Mouse (Mus musculus): ENCODE measurements at regions not wholly inside any gene's neighbourhood (a gene's known extent, or its start where the extent isn't known, plus 50 kb on each side); places are given as distances from the start of the nearest gene placed in this dataset.

GRCm38 (mm10) chr9:90388401-90388800 is 117.8 kb upstream of the Tbc1d2b start:
- ATAC-seq (ENCODE audit: insufficient read depth, low read depth) (no peak), DNase-seq (ENCODE audit: low spot score) (no peak)
- Histone ChIP-seq H3K4me1 (ENCODE audit: control insufficient read depth, insufficient read depth) (no peaks in the 10 kb centered on the region), H3K4me3 (ENCODE audit: low read depth, low read length) (no peak overlapping the region), H3K27me3 (ENCODE audit: control insufficient read depth, insufficient read depth, low read length) (no peaks in the 10 kb centered on the region), H3K9me3 (replicated peaks; ENCODE audit: control insufficient read depth, low read length) (no peaks in the 10 kb centered on the region), H3K27ac (ENCODE audit: low read depth) (no peak overlapping the region), H3K4me2 (ENCODE audit: low read depth, low read length) (no peak overlapping the region), H3K9ac (replicated peaks; ENCODE audit: low read depth, low read length) (no peak overlapping the region), H3K36me3 (replicated peaks; ENCODE audit: control insufficient read depth, insufficient read depth, low read length) (no peaks in the 10 kb centered on the region)
- 48% methylated on average over 2 of the region's 2 CpGs for WGBS
- TF ChIP-seq CTCF (IDR thresholded peaks at IDR 0.05; ENCODE audit: low read depth) = no peak
- TF ChIP-seq EP300 (IDR thresholded peaks at IDR 0.05; ENCODE audit: low read depth) = no peak

- DNase-seq (ENCODE audit: low spot score) (no peak), ATAC-seq (ENCODE audit: insufficient read depth, low read depth) (no peak)
- Histone ChIP-seq H3K36me3 (replicated peaks; ENCODE audit: control insufficient read depth, insufficient read depth, low read length) (no peaks in the 10 kb centered on the region), H3K4me1 (ENCODE audit: control insufficient read depth, insufficient read depth) (no peaks in the 10 kb centered on the region), H3K27me3 (ENCODE audit: control insufficient read depth, insufficient read depth, low read length) (no peaks in the 10 kb centered on the region), H3K4me2 (ENCODE audit: low read depth, low read length) (no peak overlapping the region), H3K9ac (replicated peaks; ENCODE audit: low read depth, low read length) (no peak overlapping the region), H3K9me3 (replicated peaks; ENCODE audit: control insufficient read depth, low read length) (no peaks in the 10 kb centered on the region), H3K27ac (ENCODE audit: low read depth) (no peak overlapping the region), H3K4me3 (ENCODE audit: low read depth, low read length) (no peak overlapping the region)
- TF ChIP-seq EP300 (IDR thresholded peaks at IDR 0.05; ENCODE audit: low read depth) = no peak
- TF ChIP-seq CTCF (IDR thresholded peaks at IDR 0.05; ENCODE audit: low read depth) = no peak
Measured at GRCm38 (mm10) chr9:90385047-90385446, 114.4 kb upstream of the Tbc1d2b start.

GRCm38 (mm10) chr9:90380099-90380498 is 109.5 kb upstream of the Tbc1d2b start:
- Histone ChIP-seq H3K27me3 (ENCODE audit: control insufficient read depth, insufficient read depth, low read length) (no peaks in the 10 kb centered on the region), H3K27ac (ENCODE audit: low read depth) (no peak overlapping the region), H3K4me3 (ENCODE audit: low read depth, low read length) (no peak overlapping the region), H3K36me3 (replicated peaks; ENCODE audit: control insufficient read depth, insufficient read depth, low read length) (no peaks in the 10 kb centered on the region), H3K9ac (replicated peaks; ENCODE audit: low read depth, low read length) (no peak overlapping the region), H3K4me2 (ENCODE audit: low read depth, low read length) (no peak overlapping the region), H3K4me1 (ENCODE audit: control insufficient read depth, insufficient read depth) (no peaks in the 10 kb centered on the region), H3K9me3 (replicated peaks; ENCODE audit: control insufficient read depth, low read length) (no peaks in the 10 kb centered on the region)
- TF ChIP-seq EP300 (IDR thresholded peaks at IDR 0.05; ENCODE audit: low read depth) (no peak), CTCF (IDR thresholded peaks at IDR 0.05; ENCODE audit: low read depth) (no peak)
- ATAC-seq (ENCODE audit: insufficient read depth, low read depth) = no peak
- DNase-seq (ENCODE audit: low spot score) = no peak

- TF ChIP-seq CTCF (IDR thresholded peaks at IDR 0.05; ENCODE audit: low read depth) (no peak), EP300 (IDR thresholded peaks at IDR 0.05; ENCODE audit: low read depth) (no peak)
- Histone ChIP-seq H3K27me3 (ENCODE audit: control insufficient read depth, insufficient read depth, low read length) (no peaks in the 10 kb centered on the region), H3K4me2 (ENCODE audit: low read depth, low read length) (no peak overlapping the region), H3K4me1 (ENCODE audit: control insufficient read depth, insufficient read depth) (no peaks in the 10 kb centered on the region), H3K9me3 (replicated peaks; ENCODE audit: control insufficient read depth, low read length) (no peaks in the 10 kb centered on the region), H3K4me3 (ENCODE audit: low read depth, low read length) (no peak overlapping the region), H3K9ac (replicated peaks; ENCODE audit: low read depth, low read length) (no peak overlapping the region), H3K27ac (ENCODE audit: low read depth) (no peak overlapping the region), H3K36me3 (replicated peaks; ENCODE audit: control insufficient read depth, insufficient read depth, low read length) (no peaks in the 10 kb centered on the region)
- ATAC-seq (ENCODE audit: insufficient read depth, low read depth) (no peak), DNase-seq (ENCODE audit: low spot score) (no peak)
- WGBS = 70% methylated on average over 2 of the region's 2 CpGs
Measured at GRCm38 (mm10) chr9:90369568-90369967, 99.0 kb upstream of the Tbc1d2b start.

GRCm38 (mm10) chr9:90367745-90368144 is 97.1 kb upstream of the Tbc1d2b start:
- Histone ChIP-seq H3K9ac (replicated peaks; ENCODE audit: low read depth, low read length) (no peak overlapping the region), H3K9me3 (replicated peaks; ENCODE audit: control insufficient read depth, low read length) (no peaks in the 10 kb centered on the region), H3K4me1 (ENCODE audit: control insufficient read depth, insufficient read depth) (no peaks in the 10 kb centered on the region), H3K4me3 (ENCODE audit: low read depth, low read length) (no peak overlapping the region), H3K27ac (ENCODE audit: low read depth) (no peak overlapping the region), H3K4me2 (ENCODE audit: low read depth, low read length) (no peak overlapping the region), H3K36me3 (replicated peaks; ENCODE audit: control insufficient read depth, insufficient read depth, low read length) (no peaks in the 10 kb centered on the region), H3K27me3 (ENCODE audit: control insufficient read depth, insufficient read depth, low read length) (no peaks in the 10 kb centered on the region)
- DNase-seq (ENCODE audit: low spot score) (no peak), ATAC-seq (ENCODE audit: insufficient read depth, low read depth) (no peak)
- 75% methylated on average over 3 of the region's 3 CpGs for WGBS
- TF ChIP-seq EP300 (IDR thresholded peaks at IDR 0.05; ENCODE audit: low read depth) (no peak), CTCF (IDR thresholded peaks at IDR 0.05; ENCODE audit: low read depth) (no peak)

GRCm38 (mm10) chr9:90326531-90326930 is 55.9 kb upstream of the Tbc1d2b start:
- WGBS = 77% methylated on average over 4 of the region's 4 CpGs
- Histone ChIP-seq H3K4me2 (ENCODE audit: low read depth, low read length) (no peak overlapping the region), H3K27me3 (ENCODE audit: control insufficient read depth, insufficient read depth, low read length) (no peaks in the 10 kb centered on the region), H3K9me3 (replicated peaks; ENCODE audit: control insufficient read depth, low read length) (no peaks in the 10 kb centered on the region), H3K36me3 (replicated peaks; ENCODE audit: control insufficient read depth, insufficient read depth, low read length) (no peaks in the 10 kb centered on the region), H3K9ac (replicated peaks; ENCODE audit: low read depth, low read length) (no peak overlapping the region), H3K4me3 (ENCODE audit: low read depth, low read length) (no peak overlapping the region), H3K27ac (ENCODE audit: low read depth) (no peak overlapping the region), H3K4me1 (ENCODE audit: control insufficient read depth, insufficient read depth) (no peaks in the 10 kb centered on the region)
- no peak for ATAC-seq (ENCODE audit: insufficient read depth, low read depth)
- DNase-seq (ENCODE audit: low spot score) = no peak
- no peak for TF ChIP-seq CTCF (IDR thresholded peaks at IDR 0.05; ENCODE audit: low read depth)
- no peak for TF ChIP-seq EP300 (IDR thresholded peaks at IDR 0.05; ENCODE audit: low read depth)
